Mouse (Mus musculus): Measurements from ENCODE around the gene Map3k21.

- no peak for TF ChIP-seq CTCF (conservative IDR thresholded peaks at IDR 0.05; ENCODE audit: insufficient read depth, insufficient read length, low read depth, low read length)
- TF ChIP-seq POLR2A (IDR thresholded peaks at IDR 0.05; ENCODE audit: low read depth, low read length) = no peak
Measured at GRCm38 (mm10) chr8:125920761-125921160, 10.5 kb downstream of the Map3k21 start.
